Mouse (Mus musculus): ENCODE data around the gene Atp2a1. TPM values are rescaled to one million over a fixed set of nuclear protein-coding genes. Genes with fewer than 3 reads are reported as not detected.
A peak's percentile ranks its signal among the peaks of the same experiment; 100 is the strongest.

The Atp2a1 gene
- polyA plus RNA-seq, 1 experiment: not detected

GRCm38 (mm10) chr7:126443997-126444396 is 18.9 kb downstream of the Atp2a1 start:
- TF ChIP-seq POLR2A (IDR thresholded peaks at IDR 0.05; ENCODE audit: low read depth, low read length) (no peak), CTCF (IDR thresholded peaks at IDR 0.05; ENCODE audit: borderline replicate concordance, insufficient read depth, low read length) (no peak)
- Histone ChIP-seq H3K4me3 (ENCODE audit: insufficient read depth, low read length) (no peak overlapping the region), H3K4me1 (ENCODE audit: control insufficient read depth, insufficient read depth, low read length) (no peaks in the 10 kb centered on the region), H3K27ac (ENCODE audit: insufficient read depth, low read length) (no peak overlapping the region)

GRCm38 (mm10) chr7:126440134-126440533 is 22.8 kb downstream of the Atp2a1 start:
- Histone ChIP-seq H3K27ac (ENCODE audit: insufficient read depth, low read length) (no peak overlapping the region), H3K4me1 (ENCODE audit: control insufficient read depth, insufficient read depth, low read length) (no peaks in the 10 kb centered on the region), H3K4me3 (ENCODE audit: insufficient read depth, low read length) (no peak overlapping the region)
- TF ChIP-seq POLR2A (IDR thresholded peaks at IDR 0.05; ENCODE audit: low read depth, low read length) (no peak), CTCF (IDR thresholded peaks at IDR 0.05; ENCODE audit: borderline replicate concordance, insufficient read depth, low read length) (no peak)

- TF ChIP-seq POLR2A (IDR thresholded peaks at IDR 0.05; ENCODE audit: low read depth, low read length): no peak
- TF ChIP-seq CTCF (IDR thresholded peaks at IDR 0.05; ENCODE audit: borderline replicate concordance, insufficient read depth, low read length): peak; percentile 80; the same call in 1 of the 2 replicates
- Histone ChIP-seq H3K4me1 (ENCODE audit: control insufficient read depth, insufficient read depth, low read length) (no peaks in the 10 kb centered on the region), H3K27ac (ENCODE audit: insufficient read depth, low read length) (no peak overlapping the region), H3K4me3 (ENCODE audit: insufficient read depth, low read length) (no peak overlapping the region)
Measured at GRCm38 (mm10) chr7:126436851-126437250, 26.1 kb downstream of the Atp2a1 start.

DNA sequence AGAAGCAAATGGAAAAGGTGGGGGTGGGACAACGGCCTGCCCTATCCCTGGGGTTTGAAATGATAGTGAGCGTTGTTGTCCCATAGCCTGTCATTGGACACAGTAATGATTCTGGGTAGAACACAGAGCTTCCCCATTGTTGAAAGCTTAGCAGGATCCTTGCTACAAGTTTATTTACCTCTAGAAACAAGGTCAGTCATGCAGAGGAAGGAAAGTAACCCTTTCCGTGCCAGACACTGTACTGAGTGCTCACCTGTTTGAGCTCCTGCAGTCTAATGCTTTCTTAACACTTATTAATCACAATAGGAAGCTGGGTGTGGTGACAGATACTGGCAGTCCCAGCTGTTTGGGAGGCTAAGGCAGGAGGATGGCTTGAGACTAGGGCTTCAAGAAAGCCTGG is 27.1 kb downstream of the Atp2a1 start:
- H3K4me3 ChIP-seq (ENCODE audit: insufficient read depth, low read length): no peak overlapping the region
- TF ChIP-seq CTCF (IDR thresholded peaks at IDR 0.05; ENCODE audit: borderline replicate concordance, insufficient read depth, low read length): no peak
- no peak for TF ChIP-seq POLR2A (IDR thresholded peaks at IDR 0.05; ENCODE audit: low read depth, low read length)
- H3K27ac ChIP-seq (ENCODE audit: insufficient read depth, low read length): no peak overlapping the region
- H3K4me1 ChIP-seq (ENCODE audit: control insufficient read depth, insufficient read depth, low read length): no peaks in the 10 kb centered on the region

DNA sequence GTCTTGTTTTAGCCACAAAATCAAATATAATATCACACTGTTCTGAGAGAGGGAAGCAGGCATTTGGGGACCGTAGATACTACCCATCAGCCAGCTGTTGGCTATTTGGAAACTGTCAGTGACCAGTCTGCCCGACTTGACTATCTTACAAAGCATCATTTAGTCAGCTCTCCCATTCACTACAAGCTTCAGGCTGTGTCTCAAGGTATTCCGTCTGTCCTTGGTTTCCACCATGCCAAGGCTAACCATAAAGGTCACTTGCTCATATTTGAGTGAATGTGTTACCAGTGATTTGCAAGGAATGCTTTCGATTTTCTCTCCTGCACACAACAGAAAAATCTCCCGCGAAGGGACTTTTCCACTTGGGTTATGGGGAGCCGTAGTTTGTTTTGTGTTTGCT is 28.2 kb downstream of the Atp2a1 start:
- no peaks in the 10 kb centered on the region for H3K4me1 ChIP-seq (ENCODE audit: control insufficient read depth, insufficient read depth, low read length)
- TF ChIP-seq POLR2A (IDR thresholded peaks at IDR 0.05; ENCODE audit: low read depth, low read length) (no peak), CTCF (IDR thresholded peaks at IDR 0.05; ENCODE audit: borderline replicate concordance, insufficient read depth, low read length) (no peak)

DNA sequence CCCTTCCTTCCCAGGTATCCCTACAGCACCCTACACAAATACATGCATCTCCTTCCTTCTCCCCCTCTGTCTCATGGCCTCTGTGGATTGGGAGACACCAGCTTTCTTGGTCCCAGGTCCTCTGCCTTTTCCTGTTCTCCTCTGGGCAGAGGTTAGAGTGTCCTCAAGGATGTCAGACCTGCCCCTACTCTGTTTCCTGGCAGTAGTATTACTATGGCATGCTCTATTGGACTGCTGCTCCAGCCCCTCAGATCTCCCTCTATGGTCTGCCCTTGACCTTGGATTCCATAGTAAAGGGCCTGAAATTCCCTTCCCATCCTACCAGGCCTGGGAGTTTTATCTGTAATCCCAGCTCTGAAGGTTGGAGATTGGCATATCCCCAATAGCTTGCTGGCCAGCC is 32.7 kb downstream of the Atp2a1 start:
- no peak overlapping the region for H3K27ac ChIP-seq (ENCODE audit: insufficient read depth, low read length)
- H3K4me1 ChIP-seq (ENCODE audit: control insufficient read depth, insufficient read depth, low read length): no peaks in the 10 kb centered on the region
- no peak overlapping the region for H3K4me3 ChIP-seq (ENCODE audit: insufficient read depth, low read length)
- TF ChIP-seq CTCF (IDR thresholded peaks at IDR 0.05; ENCODE audit: borderline replicate concordance, insufficient read depth, low read length): no peak
- TF ChIP-seq POLR2A (IDR thresholded peaks at IDR 0.05; ENCODE audit: low read depth, low read length): no peak

More for the DNA sequence above, 28.2 kb downstream of the Atp2a1 start:
- no peak overlapping the region for H3K4me3 ChIP-seq (ENCODE audit: insufficient read depth, low read length)
- H3K27ac ChIP-seq (ENCODE audit: insufficient read depth, low read length): no peak overlapping the region

DNA sequence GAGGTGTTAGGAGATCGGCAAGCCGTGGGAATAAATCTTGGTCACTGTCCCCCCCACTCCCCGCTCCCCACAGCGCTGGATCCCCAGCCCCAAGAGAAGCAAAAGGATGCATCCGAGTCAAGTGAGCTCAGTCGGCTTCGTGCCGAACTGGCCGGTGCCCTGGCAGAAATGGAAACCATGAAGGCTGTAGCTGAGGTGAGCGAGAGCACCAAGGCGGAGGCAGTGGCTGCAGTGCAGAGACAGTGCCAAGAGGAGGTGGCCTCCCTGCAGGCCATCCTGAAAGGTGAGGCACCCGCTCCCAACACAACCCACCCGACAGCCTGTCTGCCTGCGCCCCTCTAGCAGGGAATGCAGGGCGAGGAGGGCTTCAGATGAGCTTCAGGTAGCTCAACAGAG is 33.4 kb downstream of the Atp2a1 start:
- H3K4me3 ChIP-seq (ENCODE audit: insufficient read depth, low read length): peak overlapping the region; percentile 77
- H3K27ac ChIP-seq (ENCODE audit: insufficient read depth, low read length): no peak overlapping the region
- TF ChIP-seq POLR2A (IDR thresholded peaks at IDR 0.05; ENCODE audit: low read depth, low read length) (no peak), CTCF (IDR thresholded peaks at IDR 0.05; ENCODE audit: borderline replicate concordance, insufficient read depth, low read length) (no peak)
- H3K4me1 ChIP-seq (ENCODE audit: control insufficient read depth, insufficient read depth, low read length): no peaks in the 10 kb centered on the region

GRCm38 (mm10) chr7:126428631-126429502 is 34.0 kb downstream of the Atp2a1 start, which contains the start of gene Rabep2:
Gene Rabep2 (plus strand): TSS chr7:126428759.
- Histone ChIP-seq H3K4me1 (ENCODE audit: control insufficient read depth, insufficient read depth, low read length) (no peaks in the 10 kb centered on the region), H3K4me3 (ENCODE audit: insufficient read depth, low read length) (peak within 1 kb of the TSS; percentile 77), H3K27ac (ENCODE audit: insufficient read depth, low read length) (peak within 1 kb of the TSS; percentile 91)
- TF ChIP-seq POLR2A (IDR thresholded peaks at IDR 0.05; ENCODE audit: low read depth, low read length) (peak; percentile 44), CTCF (IDR thresholded peaks at IDR 0.05; ENCODE audit: borderline replicate concordance, insufficient read depth, low read length) (no peak)

GRCm38 (mm10) chr7:126428154-126428553 is 34.8 kb downstream of the Atp2a1 start:
- no peak for TF ChIP-seq CTCF (IDR thresholded peaks at IDR 0.05; ENCODE audit: borderline replicate concordance, insufficient read depth, low read length)
- TF ChIP-seq POLR2A (IDR thresholded peaks at IDR 0.05; ENCODE audit: low read depth, low read length): no peak
- Histone ChIP-seq H3K4me1 (ENCODE audit: control insufficient read depth, insufficient read depth, low read length) (no peaks in the 10 kb centered on the region), H3K4me3 (ENCODE audit: insufficient read depth, low read length) (peak overlapping the region; percentile 77), H3K27ac (ENCODE audit: insufficient read depth, low read length) (peak overlapping the region; percentile 91)

GRCm38 (mm10) chr7:126427323-126427860 is 35.5 kb downstream of the Atp2a1 start:
- H3K4me3 ChIP-seq (ENCODE audit: insufficient read depth, low read length): no peak overlapping the region
- H3K4me1 ChIP-seq (ENCODE audit: control insufficient read depth, insufficient read depth, low read length): no peaks in the 10 kb centered on the region
- TF ChIP-seq CTCF (IDR thresholded peaks at IDR 0.05; ENCODE audit: borderline replicate concordance, insufficient read depth, low read length) (no peak), POLR2A (IDR thresholded peaks at IDR 0.05; ENCODE audit: low read depth, low read length) (no peak)
- no peak overlapping the region for H3K27ac ChIP-seq (ENCODE audit: insufficient read depth, low read length)
